Mouse (Mus musculus): ENCODE results near the gene Ankdd1a.

The Ankdd1a gene

GRCm38 (mm10) chr9:65492851-65493250, 27.1 kb downstream of the Ankdd1a start:
- no peak for DNase-seq

GRCm38 (mm10) chr9:65492351-65492750, 27.6 kb downstream of the Ankdd1a start:
- DNase-seq = no peak

GRCm38 (mm10) chr9:65491476-65491875, 28.5 kb downstream of the Ankdd1a start:
- DNase-seq = no peak

- DNase-seq = no peak
These were observed 39.9 kb downstream of the Ankdd1a start for GRCm38 (mm10) chr9:65480071-65480470.

- no peak for DNase-seq
These were observed 40.8 kb downstream of the Ankdd1a start for GRCm38 (mm10) chr9:65479158-65479557.

- DNase-seq = no peak
These were observed 47.2 kb downstream of the Ankdd1a start for GRCm38 (mm10) chr9:65472769-65473168.

- DNase-seq = no peak
These were observed 52.3 kb downstream of the Ankdd1a start for GRCm38 (mm10) chr9:65467686-65468085.

- no peak for DNase-seq
These were observed 54.8 kb downstream of the Ankdd1a start for GRCm38 (mm10) chr9:65465241-65465640.

GRCm38 (mm10) chr9:65464161-65464560, 55.8 kb downstream of the Ankdd1a start:
- DNase-seq = no peak

GRCm38 (mm10) chr9:65462544-65462943, 57.4 kb downstream of the Ankdd1a start:
- DNase-seq = no peak

GRCm38 (mm10) chr9:65460732-65461442, 59.1 kb downstream of the Ankdd1a start, which contains the start of gene Spg21:
TSS of gene Spg21 (plus strand) at chr9:65460947.
- peak; percentile 94 for DNase-seq

- DNase-seq = no peak
These were observed 59.8 kb downstream of the Ankdd1a start for GRCm38 (mm10) chr9:65460198-65460597.

- DNase-seq = no peak
These were observed 61.0 kb downstream of the Ankdd1a start for GRCm38 (mm10) chr9:65458975-65459374.

- DNase-seq = no peak
These were observed 72.0 kb downstream of the Ankdd1a start for GRCm38 (mm10) chr9:65447951-65448350.

GRCm38 (mm10) chr9:65444692-65445091, 75.3 kb downstream of the Ankdd1a start:
- DNase-seq = no peak

Data from cerebellum, adult 11 months (tissue).